Mouse (Mus musculus) hindbrain, embryonic 10.5 days (tissue): ENCODE data around the gene Cfl1. TPM values are rescaled to one million over a fixed set of nuclear protein-coding genes. Genes with fewer than 3 reads are reported as not detected.
A peak's percentile ranks its signal among the peaks of the same experiment; 100 is the strongest.

Experiments
- DNase-seq: peaks from one replicate; pipeline ENCODE4 v3.0.0-alpha.2; 2017; ENCODE audit warnings: low spot score
- H3K27ac ChIP-seq: fragments of 300-500 bp; sonication (generic); 2 replicates; pipeline ENCODE4 v1.5.1; 2016; ENCODE audit warnings: mild to moderate bottlenecking, moderate library complexity
- H3K27me3 ChIP-seq: fragments of 300-500 bp; sonication (generic); 2 replicates; pipeline ENCODE4 v1.6.1; 2016; ENCODE audit warnings: mild to moderate bottlenecking; ENCODE audit not compliant: poor library complexity, insufficient read depth, severe bottlenecking
- H3K36me3 ChIP-seq: fragments of 300-500 bp; sonication (generic); 2 replicates; pipeline ENCODE4 v1.6.1; 2016; ENCODE audit warnings: mild to moderate bottlenecking, moderate library complexity
- H3K4me1 ChIP-seq: fragments of 300-500 bp; sonication (generic); replicated peaks from 2 replicates; pipeline ENCODE4 v1.6.1; 2016; ENCODE audit warnings: mild to moderate bottlenecking
- H3K4me3 ChIP-seq: fragments of 300-500 bp; sonication (generic); 2 replicates; pipeline ENCODE4 v1.5.1; 2016; ENCODE audit warnings: mild to moderate bottlenecking, moderate library complexity
- H3K9me3 ChIP-seq: fragments of 300-500 bp; sonication (generic); 2 replicates; pipeline ENCODE4 v1.6.1; 2016; ENCODE audit warnings: mild to moderate bottlenecking, moderate library complexity
- WGBS: fragments of 180-500 bp; shearing (Covaris S2); methylation state at CpG from one replicate; pipeline ENCODE4 v1.1.7; 2016; 5-methylcytosine and 5-hydroxymethylcytosine counted together
- polyA plus RNA-seq: library from polyadenylated mRNA; unstranded; fragments of >200 nt; fragmentation: Nextera tagmentation; extraction: Ambion mirVana; gene quantifications from 2 replicates; pipeline ENCODE4 v1.2.1, GENCODE M21; 2016

Gene Cfl1
- polyA plus RNA-seq, 1 experiment from 2014 or later: 3,562 TPM

- peaks cover 54% of the 10 kb centered on the region for H3K4me1 ChIP-seq
- WGBS: under 1% methylated on average over 70 of the region's 70 CpGs
- H3K27me3 ChIP-seq: peaks cover 22% of the 10 kb centered on the region
- peak overlapping the region; percentile 92 for H3K4me3 ChIP-seq
- no peaks in the 10 kb centered on the region for H3K9me3 ChIP-seq
- peak; percentile 95 for DNase-seq
- H3K36me3 ChIP-seq: peaks cover 16% of the 10 kb centered on the region
- peak overlapping the region; percentile 93 for H3K27ac ChIP-seq
Observed at GRCm38 (mm10) chr19:5456922-5457745, 33.1 kb upstream of the Cfl1 start.

DNA sequence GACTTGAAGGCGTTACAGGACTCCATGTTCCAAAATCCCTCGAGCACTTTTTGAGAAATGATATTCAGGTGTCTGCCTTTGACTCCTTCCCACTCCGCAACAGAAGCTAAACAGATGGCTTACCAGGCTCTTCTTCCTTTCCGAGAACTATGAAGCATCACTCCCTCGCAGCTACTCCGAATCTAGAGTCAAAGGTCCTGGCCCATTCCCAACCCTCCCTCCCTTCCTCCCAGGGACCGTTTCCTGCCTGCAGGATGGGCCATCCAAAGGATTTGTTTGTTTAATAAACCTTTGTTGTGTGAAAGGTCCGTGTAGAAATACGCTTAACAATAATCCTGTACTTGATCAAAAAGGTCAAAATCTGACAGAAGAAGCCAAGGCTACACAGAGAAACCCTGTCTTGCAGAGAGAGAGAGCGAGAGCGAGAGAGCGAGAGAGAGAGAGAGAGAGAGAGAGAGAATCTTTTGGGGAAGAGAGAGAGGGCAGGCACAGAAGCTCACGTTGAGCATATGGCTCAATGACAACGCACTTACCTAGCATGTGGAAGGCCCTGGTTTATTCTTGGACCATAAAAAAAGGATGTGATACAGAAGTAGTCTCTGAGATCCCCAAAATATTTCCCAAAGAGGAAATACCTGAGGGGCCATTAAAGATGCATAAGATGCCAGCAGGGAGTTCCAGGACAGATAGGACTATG is 32.4 kb upstream of the Cfl1 start, which contains the start of gene Ccdc85b:
TSS of gene Ccdc85b (minus strand) at position 149 of the 697 bp plus-strand sequence.
- H3K4me1 ChIP-seq: peaks cover 54% of the 10 kb centered on the region
- DNase-seq: no peak
- peak within 1 kb of the TSS; percentile 92 for H3K4me3 ChIP-seq
- 20% methylated on average over 14 of the region's 14 CpGs for WGBS
- H3K36me3 ChIP-seq: peaks cover 23% of the 10 kb centered on the region
- H3K9me3 ChIP-seq: no peaks in the 10 kb centered on the region
- H3K27me3 ChIP-seq: peaks cover 22% of the 10 kb centered on the region
- H3K27ac ChIP-seq: peak within 1 kb of the TSS; percentile 93

GRCm38 (mm10) chr19:5459019-5459418 is 31.2 kb upstream of the Cfl1 start:
- Histone ChIP-seq H3K27ac (no peak overlapping the region), H3K4me1 (peaks cover 59% of the 10 kb centered on the region), H3K4me3 (no peak overlapping the region), H3K9me3 (no peaks in the 10 kb centered on the region), H3K27me3 (peaks cover 22% of the 10 kb centered on the region), H3K36me3 (peaks cover 29% of the 10 kb centered on the region)
- WGBS: 71% methylated on average over 7 of the region's 7 CpGs
- no peak for DNase-seq

- Histone ChIP-seq H3K36me3 (peaks cover 29% of the 10 kb centered on the region), H3K4me3 (peak overlapping the region; percentile 87), H3K27me3 (peaks cover 22% of the 10 kb centered on the region), H3K4me1 (peaks cover 58% of the 10 kb centered on the region), H3K9me3 (no peaks in the 10 kb centered on the region), H3K27ac (peak overlapping the region; percentile 88)
- no peak for DNase-seq
- 26% methylated on average over 3 of the region's 3 CpGs for WGBS
Observed at GRCm38 (mm10) chr19:5459896-5460295, 30.4 kb upstream of the Cfl1 start.

- no peaks in the 10 kb centered on the region for H3K9me3 ChIP-seq
- H3K4me3 ChIP-seq: peak within 1 kb of the TSS; percentile 87
- DNase-seq: peak; percentile 93
- WGBS: under 1% methylated on average over 32 of the region's 32 CpGs
- peaks cover 52% of the 10 kb centered on the region for H3K4me1 ChIP-seq
- H3K27ac ChIP-seq: peak within 1 kb of the TSS; percentile 88
- peaks cover 22% of the 10 kb centered on the region for H3K27me3 ChIP-seq
- peaks cover 33% of the 10 kb centered on the region for H3K36me3 ChIP-seq
Observed at GRCm38 (mm10) chr19:5460465-5460911, 29.8 kb upstream of the Cfl1 start, which contains the start of gene Fibp. Gene Fibp (plus strand): TSS chr19:5460615.

DNA sequence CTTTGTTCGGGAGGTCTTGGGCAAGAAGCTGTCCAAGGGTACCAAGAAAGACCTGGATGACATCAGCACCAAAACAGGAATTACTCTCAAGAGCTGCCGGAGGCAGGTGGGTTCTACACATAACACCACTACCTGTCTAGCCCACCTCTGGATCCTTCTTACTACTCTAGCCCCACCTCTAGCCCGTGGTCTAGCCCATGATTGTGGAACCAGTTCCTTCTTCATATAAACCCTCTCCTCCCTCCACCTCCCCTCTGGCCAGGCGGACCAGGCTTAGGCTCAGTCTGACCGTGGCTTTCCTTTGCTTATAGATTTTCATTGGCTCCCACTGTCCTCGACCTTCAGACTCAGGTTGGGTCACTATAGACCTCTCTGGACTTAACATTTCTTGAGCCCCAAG is 28.8 kb upstream of the Cfl1 start:
- Histone ChIP-seq H3K4me1 (peaks cover 43% of the 10 kb centered on the region), H3K27me3 (peaks cover 16% of the 10 kb centered on the region), H3K27ac (no peak overlapping the region), H3K4me3 (peak overlapping the region; percentile 87), H3K36me3 (peaks cover 42% of the 10 kb centered on the region), H3K9me3 (no peaks in the 10 kb centered on the region)
- WGBS: 91% methylated on average over 6 of the region's 6 CpGs
- no peak for DNase-seq

DNA sequence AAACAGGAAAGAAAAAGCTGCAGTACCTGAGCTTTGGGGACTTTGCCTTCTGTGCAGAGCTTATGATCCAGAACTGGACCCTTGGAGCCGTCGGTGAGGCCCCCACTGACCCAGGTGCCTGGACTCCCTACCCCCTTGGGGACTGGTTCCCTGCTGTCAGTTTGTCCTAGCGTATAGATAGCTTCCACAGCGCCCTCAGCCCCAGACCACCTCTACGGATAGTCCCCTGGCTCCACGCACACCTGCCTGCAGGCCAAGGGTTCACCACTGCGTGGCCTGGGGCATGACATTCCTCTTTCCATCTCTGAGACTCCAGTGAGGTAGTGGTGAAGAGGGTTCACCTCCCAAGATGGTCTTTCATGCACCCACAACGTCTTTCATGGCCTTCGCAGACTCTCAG is 27.0 kb upstream of the Cfl1 start:
- WGBS: 86% methylated on average over 9 of the region's 9 CpGs
- DNase-seq: no peak
- no peaks in the 10 kb centered on the region for H3K9me3 ChIP-seq
- peaks cover 26% of the 10 kb centered on the region for H3K4me1 ChIP-seq
- H3K27me3 ChIP-seq: peaks cover 16% of the 10 kb centered on the region
- H3K4me3 ChIP-seq: peak overlapping the region; percentile 39; the same call in 1 of the 2 replicates
- peaks cover 60% of the 10 kb centered on the region for H3K36me3 ChIP-seq
- no peak overlapping the region for H3K27ac ChIP-seq

GRCm38 (mm10) chr19:5463791-5464562 is 26.3 kb upstream of the Cfl1 start:
- Histone ChIP-seq H3K9me3 (no peaks in the 10 kb centered on the region), H3K36me3 (peaks cover 63% of the 10 kb centered on the region), H3K4me1 (peaks cover 27% of the 10 kb centered on the region), H3K4me3 (peak overlapping the region; percentile 39), H3K27ac (peak overlapping the region; percentile 87), H3K27me3 (peaks cover 9% of the 10 kb centered on the region)
- DNase-seq: peak; percentile 80
- 55% methylated on average over 15 of the region's 15 CpGs for WGBS

GRCm38 (mm10) chr19:5465037-5465436 is 25.2 kb upstream of the Cfl1 start:
- 95% methylated on average over 8 of the region's 8 CpGs for WGBS
- peaks cover 63% of the 10 kb centered on the region for H3K36me3 ChIP-seq
- peaks cover 24% of the 10 kb centered on the region for H3K4me1 ChIP-seq

GRCm38 (mm10) chr19:5466916-5467500 is 23.2 kb upstream of the Cfl1 start:
- Histone ChIP-seq H3K4me3 (no peak overlapping the region), H3K4me1 (peaks cover 14% of the 10 kb centered on the region), H3K9me3 (no peaks in the 10 kb centered on the region), H3K36me3 (peaks cover 63% of the 10 kb centered on the region), H3K27me3 (no peaks in the 10 kb centered on the region), H3K27ac (no peak overlapping the region)
- no peak for DNase-seq
- 87% methylated on average over 6 of the region's 6 CpGs for WGBS

More at GRCm38 (mm10) chr19:5465037-5465436, 25.2 kb upstream of the Cfl1 start:
- no peaks in the 10 kb centered on the region for H3K27me3 ChIP-seq
- H3K4me3 ChIP-seq: no peak overlapping the region
- no peak overlapping the region for H3K27ac ChIP-seq
- no peak for DNase-seq
- no peaks in the 10 kb centered on the region for H3K9me3 ChIP-seq

- H3K4me1 ChIP-seq: peaks cover 14% of the 10 kb centered on the region
- H3K9me3 ChIP-seq: no peaks in the 10 kb centered on the region
- H3K4me3 ChIP-seq: no peak within 1 kb of the TSS
- H3K36me3 ChIP-seq: peaks cover 51% of the 10 kb centered on the region
- H3K27ac ChIP-seq: no peak within 1 kb of the TSS
- 67% methylated on average over 5 of the region's 5 CpGs for WGBS
- no peak for DNase-seq
- peaks cover 4% of the 10 kb centered on the region for H3K27me3 ChIP-seq
Observed at GRCm38 (mm10) chr19:5468374-5468773, 21.9 kb upstream of the Cfl1 start, which contains the start of gene Ctsw. Gene Ctsw (minus strand): TSS chr19:5468507.

- Histone ChIP-seq H3K36me3 (peaks cover 17% of the 10 kb centered on the region), H3K27ac (no peak overlapping the region; the same call in 1 of the 2 replicates), H3K27me3 (peaks cover 18% of the 10 kb centered on the region), H3K4me1 (peaks cover 31% of the 10 kb centered on the region), H3K9me3 (no peaks in the 10 kb centered on the region), H3K4me3 (no peak overlapping the region)
- WGBS: 55% methylated on average over 5 of the region's 5 CpGs
- no peak for DNase-seq
Observed at GRCm38 (mm10) chr19:5471846-5472245, 18.4 kb upstream of the Cfl1 start.
